Mouse (Mus musculus) liver, postnatal 0 days (tissue): ENCODE results near the gene Tspan10.

Experiments
- CTCF ChIP-seq: sonication (generic); IDR thresholded peaks from 2 replicates; pipeline ENCODE4 v1.5.1; 2016; ENCODE audit warnings: antibody characterized with exemption, low read depth
- EP300 ChIP-seq: IDR thresholded peaks from 2 replicates; pipeline ENCODE4 v1.6.1; 2016; ENCODE audit warnings: antibody characterized with exemption, low read depth, mild to moderate bottlenecking

DNA sequence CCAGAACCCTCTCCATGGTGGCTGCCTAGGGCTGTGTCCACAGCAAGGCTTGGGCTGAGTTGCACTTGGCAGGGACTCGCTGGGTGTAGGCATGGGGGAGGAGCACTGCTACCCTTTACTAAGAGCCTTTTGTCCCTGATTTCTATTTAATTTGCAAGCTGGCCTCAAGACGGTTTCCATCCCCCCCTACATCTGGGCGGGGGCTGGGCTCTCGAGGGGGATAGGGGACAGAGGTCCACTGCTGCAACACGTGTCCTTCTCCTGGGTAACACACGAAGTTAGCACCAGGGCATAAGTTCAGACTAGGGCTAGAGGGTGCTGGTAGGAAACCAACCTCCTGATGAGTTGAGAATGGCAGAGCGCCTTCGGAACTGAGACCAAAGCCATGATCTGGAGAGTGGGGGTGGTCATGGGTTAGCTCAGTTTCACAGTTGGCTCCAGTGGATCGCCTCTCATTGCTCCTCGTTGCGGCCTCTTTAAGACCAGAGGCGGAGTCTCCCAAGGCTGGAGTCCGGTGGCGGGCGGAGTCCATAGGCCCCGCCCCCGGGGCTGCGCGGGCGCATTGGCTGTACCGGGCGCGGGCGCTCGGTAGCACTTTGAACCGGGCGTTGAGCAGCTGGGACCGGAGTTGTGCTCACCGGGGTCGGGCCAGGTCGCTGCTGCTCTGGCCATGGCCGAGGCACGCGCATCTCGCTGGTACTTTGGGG lies 49.0 kb downstream of the Tspan10 start, which contains the start of gene Slc25a10:
- TF ChIP-seq EP300 (no peak), CTCF (no peak)
